Mouse (Mus musculus): Measurements from ENCODE around the gene Bmp10.

DNA sequence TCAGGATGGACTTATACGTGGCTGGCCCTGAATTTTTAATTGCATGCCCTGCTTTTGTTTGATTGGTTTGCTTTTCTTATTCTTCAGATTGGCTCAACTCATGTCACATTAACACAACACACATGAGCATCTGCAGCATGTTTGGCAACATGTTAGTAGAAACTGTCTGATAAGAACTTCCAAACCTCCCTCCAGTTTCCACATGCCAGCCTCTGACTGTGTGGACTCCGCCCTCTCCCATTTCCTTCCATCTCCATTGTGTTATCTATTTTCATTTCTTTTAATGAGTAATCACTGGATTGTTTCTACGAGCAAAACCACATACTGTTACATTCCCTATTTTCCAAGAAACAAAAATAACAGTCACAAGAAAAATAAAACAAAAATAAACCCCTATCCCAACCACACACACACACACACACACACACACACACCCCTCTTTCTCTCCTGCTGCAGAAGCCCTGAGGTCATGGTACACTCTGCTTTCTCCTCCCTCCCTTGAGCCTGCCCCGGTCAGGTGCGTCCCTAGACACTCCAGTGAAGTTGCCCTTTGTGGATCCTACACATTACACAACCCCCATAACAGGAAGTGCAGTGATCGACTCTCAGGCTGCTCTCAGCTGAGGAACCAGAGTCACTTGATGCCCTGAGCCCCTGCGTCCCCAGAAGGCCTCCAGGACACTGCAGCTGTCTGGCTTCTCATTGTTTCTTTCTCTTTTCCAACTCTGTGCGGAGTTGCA, 35.2 kb upstream of the Bmp10 start:
- TF ChIP-seq MAX (IDR thresholded peaks at IDR 0.05) (no peak), CTCF (IDR thresholded peaks at IDR 0.05; ENCODE audit: control insufficient read depth, insufficient read depth, insufficient read length) (no peak), USF1 (IDR thresholded peaks at IDR 0.05; ENCODE audit: low read depth) (no peak)

All from C2C12 (cell line).